Mouse (Mus musculus) erythroblast, embryonic 14.5 days (primary cell): ENCODE results near the gene Grm4.

ENCODE experiments used
- GATA1 ChIP-seq: IDR thresholded peaks from 2 replicates; pipeline ENCODE4 v1.6.1; 2012; ENCODE audit warnings: low read length, inconsistent platforms, mixed read lengths
- TAL1 ChIP-seq: IDR thresholded peaks from 3 replicates; pipeline ENCODE4 v1.6.1; 2012; ENCODE audit warnings: low read length, inconsistent platforms, mixed read lengths

GRCm38 (mm10) chr17:27441778-27442177, 79.4 kb downstream of the Grm4 start:
- TF ChIP-seq GATA1 (no peak), TAL1 (no peak)
